Mouse (Mus musculus) embryonic facial prominence, embryonic 14.5 days (tissue): Measurements from ENCODE around the gene Slc25a21. TPM values are rescaled to one million over a fixed set of nuclear protein-coding genes. Genes with fewer than 3 reads are reported as not detected.

Experiments used
- ATAC-seq: fragments of 200-750 bp; cut with Nextera tagmentation; 2 replicates; pipeline ENCODE4 v1.8.0; 2017; ENCODE audit warnings: low read depth, moderate number of reproducible peaks, moderate TSS enrichment
- DNase-seq: peaks from one replicate; pipeline ENCODE4 v3.0.0-alpha.2; 2015; ENCODE audit warnings: low spot score
- H3K27ac ChIP-seq: fragments of 300-500 bp; sonication (generic); replicated peaks from 2 replicates; pipeline ENCODE4 v1.5.1; 2014; ENCODE audit warnings: low read depth, mild to moderate bottlenecking, low read length, moderate library complexity
- H3K27me3 ChIP-seq: fragments of 300-500 bp; sonication (generic); replicated peaks from 2 replicates; pipeline ENCODE4 v1.6.1; 2014; ENCODE audit warnings: low read length; ENCODE audit not compliant: control insufficient read depth, insufficient read depth
- H3K36me3 ChIP-seq: fragments of 300-500 bp; sonication (generic); 2 replicates; pipeline ENCODE4 v1.6.1; 2014; ENCODE audit warnings: low read length, mixed read lengths; ENCODE audit not compliant: control insufficient read depth, insufficient read depth
- H3K4me1 ChIP-seq: fragments of 300-500 bp; sonication (generic); 2 replicates; pipeline ENCODE4 v1.6.1; 2014; ENCODE audit warnings: antibody characterized with exemption, low read length; ENCODE audit not compliant: control insufficient read depth, insufficient read depth
- H3K4me2 ChIP-seq: fragments of 300-500 bp; sonication (generic); 2 replicates; pipeline ENCODE4 v1.6.1; 2014; ENCODE audit warnings: low read depth, mild to moderate bottlenecking, low read length, moderate library complexity, mixed read lengths
- H3K4me3 ChIP-seq: fragments of 300-500 bp; sonication (generic); 2 replicates; pipeline ENCODE4 v1.5.1; 2014; ENCODE audit warnings: low read depth, mild to moderate bottlenecking, low read length
- H3K9ac ChIP-seq: fragments of 300-500 bp; sonication (generic); 2 replicates; pipeline ENCODE4 v1.6.1; 2014; ENCODE audit warnings: low read depth, mild to moderate bottlenecking, low read length, moderate library complexity, mixed read lengths
- H3K9me3 ChIP-seq: fragments of 300-500 bp; sonication (generic); 2 replicates; pipeline ENCODE4 v1.6.1; 2016; ENCODE audit warnings: low read length; ENCODE audit not compliant: control insufficient read depth
- WGBS: fragments of 180-500 bp; shearing (Covaris S2); extraction: QIAGEN DNeasy Blood & Tissue Kit; methylation state at CpG from one replicate; pipeline ENCODE4 v1.1.7; 2014; 5-methylcytosine and 5-hydroxymethylcytosine counted together
- polyA plus RNA-seq: library from polyadenylated mRNA; unstranded; fragments of >200 nt; fragmentation: Nextera tagmentation; extraction: Ambion mirVana; gene quantifications from 2 replicates; pipeline ENCODE4 v1.2.1, GENCODE M21; 2014

Gene Slc25a21
- polyA plus RNA-seq, 1 experiment from 2014 or later: 0.58 TPM

GRCm38 (mm10) chr12:56873204-56873603 is 324.1 kb downstream of the Slc25a21 start:
- H3K9ac ChIP-seq: no peak overlapping the region
- no peaks in the 10 kb centered on the region for H3K9me3 ChIP-seq
- H3K36me3 ChIP-seq: no peaks in the 10 kb centered on the region
- no peak overlapping the region for H3K4me3 ChIP-seq
- no peaks in the 10 kb centered on the region for H3K27me3 ChIP-seq
- no peak overlapping the region for H3K27ac ChIP-seq
- DNase-seq (no peak), ATAC-seq (no peak)
- H3K4me2 ChIP-seq: no peak overlapping the region
- no peaks in the 10 kb centered on the region for H3K4me1 ChIP-seq

- no peak overlapping the region for H3K27ac ChIP-seq
- no peak overlapping the region for H3K4me2 ChIP-seq
- WGBS: 75% methylated on average over 3 of the region's 3 CpGs
- ATAC-seq: no peak
- no peak overlapping the region for H3K4me3 ChIP-seq
- H3K36me3 ChIP-seq: no peaks in the 10 kb centered on the region
- H3K27me3 ChIP-seq: no peaks in the 10 kb centered on the region
- no peak overlapping the region for H3K9ac ChIP-seq
- DNase-seq: no peak
- H3K4me1 ChIP-seq: peaks cover 6% of the 10 kb centered on the region
- no peaks in the 10 kb centered on the region for H3K9me3 ChIP-seq
These were observed 326.7 kb downstream of the Slc25a21 start for GRCm38 (mm10) chr12:56870569-56870968.

GRCm38 (mm10) chr12:56863873-56864562 is 333.3 kb downstream of the Slc25a21 start:
- DNase-seq: peak; percentile 23
- H3K4me1 ChIP-seq: peaks cover 6% of the 10 kb centered on the region
- no peak overlapping the region for H3K9ac ChIP-seq
- no peaks in the 10 kb centered on the region for H3K36me3 ChIP-seq
- ATAC-seq: peak; percentile 60; the same call in 1 of the 2 replicates
- no peak overlapping the region for H3K4me3 ChIP-seq
- no peaks in the 10 kb centered on the region for H3K9me3 ChIP-seq
- H3K4me2 ChIP-seq: no peak overlapping the region
- WGBS: 79% methylated on average over 4 of the region's 4 CpGs
- no peak overlapping the region for H3K27ac ChIP-seq
- peaks cover 6% of the 10 kb centered on the region for H3K27me3 ChIP-seq

GRCm38 (mm10) chr12:56852679-56853078 is 344.6 kb downstream of the Slc25a21 start:
- Histone ChIP-seq H3K9ac (no peak overlapping the region; the same call in 1 of the 2 replicates), H3K4me1 (no peaks in the 10 kb centered on the region), H3K27ac (no peak overlapping the region), H3K4me2 (no peak overlapping the region), H3K27me3 (no peaks in the 10 kb centered on the region), H3K36me3 (no peaks in the 10 kb centered on the region), H3K9me3 (no peaks in the 10 kb centered on the region), H3K4me3 (no peak overlapping the region)
- DNase-seq: peak; percentile 41
- peak; percentile 62; the same call in 1 of the 2 replicates for ATAC-seq
- WGBS: 35% methylated on average over 4 of the region's 4 CpGs

GRCm38 (mm10) chr12:56851464-56851863 is 345.8 kb downstream of the Slc25a21 start:
- no peaks in the 10 kb centered on the region for H3K4me1 ChIP-seq
- WGBS: 36% methylated on average over 3 of the region's 3 CpGs
- H3K9ac ChIP-seq: no peak overlapping the region
- H3K4me3 ChIP-seq: no peak overlapping the region
- H3K27ac ChIP-seq: no peak overlapping the region
- no peaks in the 10 kb centered on the region for H3K36me3 ChIP-seq
- ATAC-seq (peak; percentile 57; the same call in 1 of the 2 replicates), DNase-seq (peak; percentile 39)
- H3K9me3 ChIP-seq: no peaks in the 10 kb centered on the region
- no peak overlapping the region for H3K4me2 ChIP-seq
- no peaks in the 10 kb centered on the region for H3K27me3 ChIP-seq

GRCm38 (mm10) chr12:56829945-56830344 is 367.3 kb downstream of the Slc25a21 start:
- H3K4me1 ChIP-seq: peaks cover 16% of the 10 kb centered on the region
- 0 out of 2 replicates have a peak, but pooled peaks cover 3% of the 10 kb centered on the region for H3K27me3 ChIP-seq
- no peaks in the 10 kb centered on the region for H3K9me3 ChIP-seq
- WGBS: 76% methylated on average over 1 of the region's 1 CpGs
- no peaks in the 10 kb centered on the region for H3K36me3 ChIP-seq
- no peak overlapping the region for H3K4me3 ChIP-seq
- H3K9ac ChIP-seq: no peak overlapping the region
- H3K27ac ChIP-seq: no peak overlapping the region
- H3K4me2 ChIP-seq: no peak overlapping the region
- DNase-seq: no peak
- ATAC-seq: no peak

- DNase-seq (peak; percentile 85), ATAC-seq (peak; percentile 92)
- H3K4me2 ChIP-seq: peak overlapping the region; percentile 24
- no peak overlapping the region for H3K9ac ChIP-seq
- H3K27ac ChIP-seq: no peak overlapping the region
- H3K4me1 ChIP-seq: peaks cover 16% of the 10 kb centered on the region
- no peaks in the 10 kb centered on the region for H3K9me3 ChIP-seq
- WGBS: 14% methylated on average over 5 of the region's 5 CpGs
- H3K36me3 ChIP-seq: no peaks in the 10 kb centered on the region
- H3K27me3 ChIP-seq: 0 out of 2 replicates have a peak, but pooled peaks cover 3% of the 10 kb centered on the region
- no peak overlapping the region for H3K4me3 ChIP-seq
These were observed 367.8 kb downstream of the Slc25a21 start for GRCm38 (mm10) chr12:56829455-56829883.

- WGBS: 54% methylated on average over 8 of the region's 8 CpGs
- H3K27ac ChIP-seq: no peak overlapping the region; the same call in 1 of the 2 replicates
- H3K4me2 ChIP-seq: no peak overlapping the region
- ATAC-seq (no peak), DNase-seq (no peak)
- H3K27me3 ChIP-seq: 0 out of 2 replicates have a peak, but pooled peaks cover 3% of the 10 kb centered on the region
- no peak overlapping the region for H3K9ac ChIP-seq
- H3K4me1 ChIP-seq: peaks cover 19% of the 10 kb centered on the region
- H3K9me3 ChIP-seq: no peaks in the 10 kb centered on the region
- H3K36me3 ChIP-seq: no peaks in the 10 kb centered on the region
- H3K4me3 ChIP-seq: no peak overlapping the region
These were observed 369.4 kb downstream of the Slc25a21 start for GRCm38 (mm10) chr12:56827808-56828384.
